Mouse (Mus musculus) heart, embryonic 10.5 days (tissue): ENCODE measurements at regions not wholly inside any gene's neighbourhood (a gene's known extent, or its start where the extent isn't known, plus 50 kb on each side); places are given as distances from the start of the nearest gene placed in this dataset.

ENCODE experiments used
- DNase-seq: peaks from one replicate; pipeline ENCODE4 v3.0.0-alpha.2; 2017; ENCODE audit warnings: low spot score
- H3K27ac ChIP-seq: fragments of 300-500 bp; sonication (generic); 2 replicates; pipeline ENCODE4 v1.5.1; 2016; ENCODE audit warnings: mild to moderate bottlenecking
- H3K27me3 ChIP-seq: fragments of 300-500 bp; sonication (generic); 2 replicates; pipeline ENCODE4 v1.6.1; 2016; ENCODE audit warnings: mild to moderate bottlenecking; ENCODE audit not compliant: poor library complexity, insufficient read depth, severe bottlenecking
- H3K36me3 ChIP-seq: fragments of 300-500 bp; sonication (generic); 2 replicates; pipeline ENCODE4 v1.6.1; 2016; ENCODE audit warnings: mild to moderate bottlenecking, moderate library complexity
- H3K4me1 ChIP-seq: fragments of 300-500 bp; sonication (generic); 2 replicates; pipeline ENCODE4 v1.6.1; 2016; ENCODE audit warnings: mild to moderate bottlenecking
- H3K4me3 ChIP-seq: fragments of 300-500 bp; sonication (generic); 2 replicates; pipeline ENCODE4 v1.5.1; 2016; ENCODE audit warnings: mild to moderate bottlenecking, moderate library complexity
- H3K9me3 ChIP-seq: fragments of 300-500 bp; sonication (generic); 2 replicates; pipeline ENCODE4 v1.6.1; 2016; ENCODE audit warnings: mild to moderate bottlenecking, moderate library complexity
- WGBS: fragments of 180-500 bp; shearing (Covaris S2); methylation state at CpG from one replicate; pipeline ENCODE4 v1.1.7; 2016; 5-methylcytosine and 5-hydroxymethylcytosine counted together

GRCm38 (mm10) chr12:86830247-86830585, 54.4 kb downstream of the Irf2bpl start:
- peak overlapping the region; percentile 96 for H3K27ac ChIP-seq
- peaks cover 68% of the 10 kb centered on the region for H3K4me1 ChIP-seq
- no peak overlapping the region for H3K4me3 ChIP-seq
- no peak for DNase-seq
- no peaks in the 10 kb centered on the region for H3K27me3 ChIP-seq
- no peaks in the 10 kb centered on the region for H3K9me3 ChIP-seq
- H3K36me3 ChIP-seq = no peaks in the 10 kb centered on the region
- 77% methylated on average over 8 of the region's 8 CpGs for WGBS

- Histone ChIP-seq H3K36me3 (no peaks in the 10 kb centered on the region), H3K27ac (peak overlapping the region; percentile 96), H3K9me3 (no peaks in the 10 kb centered on the region), H3K4me1 (peaks cover 72% of the 10 kb centered on the region), H3K27me3 (no peaks in the 10 kb centered on the region), H3K4me3 (no peak overlapping the region)
- WGBS = 47% methylated on average over 16 of the region's 16 CpGs
- no peak for DNase-seq
Observed at GRCm38 (mm10) chr12:86829581-86830246, 54.9 kb downstream of the Irf2bpl start.

- 91% methylated on average over 2 of the region's 2 CpGs for WGBS
- Histone ChIP-seq H3K4me1 (peaks cover 70% of the 10 kb centered on the region), H3K36me3 (no peaks in the 10 kb centered on the region), H3K27ac (peak overlapping the region; percentile 73), H3K27me3 (no peaks in the 10 kb centered on the region), H3K4me3 (no peak overlapping the region), H3K9me3 (no peaks in the 10 kb centered on the region)
- DNase-seq = no peak
Observed at GRCm38 (mm10) chr12:86827241-86827606, 57.4 kb downstream of the Irf2bpl start.

GRCm38 (mm10) chr12:86826420-86827240, 58.0 kb downstream of the Irf2bpl start:
- Histone ChIP-seq H3K4me3 (no peak overlapping the region), H3K4me1 (peaks cover 70% of the 10 kb centered on the region), H3K27me3 (no peaks in the 10 kb centered on the region), H3K27ac (peak overlapping the region; percentile 73), H3K36me3 (no peaks in the 10 kb centered on the region), H3K9me3 (no peaks in the 10 kb centered on the region)
- DNase-seq = no peak
- 58% methylated on average over 13 of the region's 13 CpGs for WGBS

DNA sequence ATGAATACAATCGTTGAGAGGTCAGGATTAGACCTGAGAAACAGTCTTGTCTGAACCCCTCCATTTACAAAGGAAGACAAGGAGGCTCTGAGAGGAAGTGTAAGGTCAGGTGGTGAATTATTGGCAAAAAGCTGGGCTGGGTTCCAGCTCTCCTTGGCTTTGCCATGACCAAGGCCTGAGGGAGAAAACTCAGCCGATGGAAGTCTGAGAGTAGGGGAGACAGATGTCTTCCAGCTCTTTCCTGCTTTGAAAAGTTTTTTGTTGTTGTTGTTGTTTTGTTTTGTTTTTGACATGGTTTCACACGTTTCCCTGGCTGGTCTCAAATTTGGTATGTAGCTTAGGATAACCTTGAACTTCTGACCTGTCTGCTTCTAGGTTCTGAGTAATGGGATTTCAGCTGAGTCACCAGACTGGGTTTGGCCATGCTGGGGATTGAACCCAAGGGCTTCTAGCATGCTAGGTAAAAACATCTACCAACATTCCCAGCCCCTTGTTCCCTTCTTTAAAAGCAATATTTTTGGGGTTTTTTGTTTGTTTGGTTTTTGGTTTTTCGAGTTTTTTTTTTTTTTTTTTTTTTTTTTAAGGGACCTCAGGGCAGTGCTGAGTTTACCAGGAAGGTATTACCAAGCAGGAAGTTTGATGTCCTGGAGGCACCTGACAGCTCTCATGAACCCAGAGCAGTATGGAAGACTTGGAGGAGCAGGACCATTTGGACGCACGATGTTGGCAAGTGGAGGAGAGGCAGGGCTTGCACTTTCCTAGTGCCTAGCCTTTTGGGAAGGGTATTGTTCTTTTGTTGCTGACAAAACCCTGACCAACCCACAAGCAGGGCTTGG, 58.8 kb downstream of the Irf2bpl start:
- Histone ChIP-seq H3K4me1 (peaks cover 71% of the 10 kb centered on the region), H3K36me3 (no peaks in the 10 kb centered on the region), H3K9me3 (no peaks in the 10 kb centered on the region), H3K27ac (peak overlapping the region; percentile 95), H3K4me3 (no peak overlapping the region), H3K27me3 (no peaks in the 10 kb centered on the region)
- no peak for DNase-seq
- WGBS = 61% methylated on average over 6 of the region's 6 CpGs

DNA sequence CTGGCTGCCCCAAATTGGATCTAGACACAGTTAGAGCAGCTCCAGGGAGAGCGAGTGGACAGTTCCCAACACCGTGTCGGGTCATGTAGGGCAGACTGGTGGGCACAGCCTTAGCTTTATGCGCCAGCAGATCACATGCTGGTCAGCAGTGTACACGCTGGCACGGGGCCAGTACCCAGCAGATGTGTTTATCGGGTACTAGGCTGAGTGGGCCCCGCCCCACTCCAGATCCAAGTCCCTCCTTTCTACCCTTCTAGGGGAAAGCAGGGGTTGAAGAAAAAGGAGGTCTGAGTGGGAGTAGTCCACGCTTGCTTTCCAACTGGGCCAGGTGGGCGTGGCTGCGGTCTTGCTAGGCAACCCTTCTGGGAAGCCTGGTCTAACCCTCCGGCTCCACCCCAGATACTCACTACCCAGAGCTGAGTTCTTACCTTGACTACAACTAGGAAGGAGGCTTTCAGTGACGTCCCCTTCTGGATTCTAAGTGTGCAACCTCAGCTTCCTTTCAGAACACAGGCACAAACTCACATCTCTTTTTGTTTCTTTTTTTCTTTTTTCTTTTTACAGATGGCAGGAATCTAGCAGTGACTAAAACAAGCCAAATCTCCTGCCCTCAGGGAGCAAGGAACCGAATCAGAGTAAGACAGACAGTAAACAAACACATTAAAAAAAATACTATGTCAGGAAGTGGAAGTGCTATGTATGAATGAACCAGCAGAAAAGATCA, 59.6 kb downstream of the Irf2bpl start:
- Histone ChIP-seq H3K36me3 (no peaks in the 10 kb centered on the region), H3K4me1 (peaks cover 65% of the 10 kb centered on the region), H3K9me3 (no peaks in the 10 kb centered on the region), H3K27ac (peak overlapping the region; percentile 95), H3K27me3 (no peaks in the 10 kb centered on the region), H3K4me3 (peak overlapping the region; percentile 20; the same call in 1 of the 2 replicates)
- 13% methylated on average over 14 of the region's 14 CpGs for WGBS
- DNase-seq = peak; percentile 85

DNA sequence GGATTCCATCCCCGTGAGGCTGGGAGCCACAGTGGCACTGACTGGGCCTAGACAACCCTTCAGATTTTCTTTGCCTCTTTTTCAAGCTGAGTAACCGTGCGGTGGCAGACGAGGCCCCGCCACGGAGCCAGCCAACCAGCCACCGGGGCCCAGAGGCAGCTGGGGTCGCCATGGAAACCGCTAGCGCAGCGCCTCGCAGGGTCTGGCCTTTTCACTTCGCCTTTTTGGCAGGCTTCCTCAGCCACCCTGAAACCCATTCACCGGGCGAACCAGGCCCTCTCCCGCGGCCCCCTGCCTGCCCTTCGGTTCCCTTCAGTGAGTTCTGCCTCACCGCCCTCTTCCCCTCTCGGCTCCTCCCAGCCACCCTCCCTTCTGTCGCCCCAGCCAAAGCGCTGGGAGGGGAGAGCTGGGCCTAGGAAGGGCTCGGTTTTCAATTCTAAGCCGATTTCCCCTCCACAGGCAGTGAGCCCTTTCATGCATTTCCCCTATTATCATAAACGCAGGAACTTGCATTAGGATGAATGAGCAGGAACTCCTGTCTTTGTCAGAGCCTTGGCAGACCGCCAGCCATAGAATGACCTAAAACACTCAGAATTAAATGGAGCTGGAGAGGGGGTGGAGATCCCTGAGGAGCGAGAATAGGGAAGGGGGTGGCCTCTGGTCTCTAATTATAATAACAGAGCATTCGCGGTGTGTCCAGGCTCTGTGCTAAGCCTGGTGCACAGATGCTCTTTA, 60.6 kb downstream of the Irf2bpl start:
- WGBS = 1% methylated on average over 29 of the region's 29 CpGs
- Histone ChIP-seq H3K4me1 (peaks cover 61% of the 10 kb centered on the region), H3K4me3 (peak overlapping the region; percentile 48), H3K27ac (peak overlapping the region; percentile 95), H3K36me3 (no peaks in the 10 kb centered on the region), H3K27me3 (no peaks in the 10 kb centered on the region), H3K9me3 (no peaks in the 10 kb centered on the region)
- DNase-seq = peak; percentile 90

DNA sequence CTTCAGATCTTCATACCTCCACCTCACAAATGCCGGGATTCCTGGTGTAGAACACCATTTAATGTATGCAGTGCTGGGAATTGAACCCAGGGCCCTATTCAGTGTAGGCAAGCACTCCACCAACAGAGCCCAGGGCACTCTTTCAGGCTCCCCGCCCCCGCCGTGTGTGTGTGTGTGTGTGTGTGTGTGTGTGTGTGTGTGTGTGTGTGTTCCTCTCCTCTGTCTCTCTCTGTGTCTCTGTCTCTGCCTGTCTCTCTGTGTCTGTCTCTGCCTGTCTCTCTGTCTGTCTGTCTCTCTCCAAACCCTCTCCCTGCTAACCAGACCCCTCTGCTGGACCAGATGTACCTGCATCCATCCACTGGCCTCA, 61.1 kb downstream of the Irf2bpl start:
- WGBS = 55% methylated on average over 4 of the region's 4 CpGs
- H3K9me3 ChIP-seq = no peaks in the 10 kb centered on the region
- no peaks in the 10 kb centered on the region for H3K36me3 ChIP-seq
- no peak for DNase-seq
- no peaks in the 10 kb centered on the region for H3K27me3 ChIP-seq
- H3K4me3 ChIP-seq = peak overlapping the region; percentile 48
- H3K4me1 ChIP-seq = peaks cover 66% of the 10 kb centered on the region
- peak overlapping the region; percentile 95 for H3K27ac ChIP-seq

- no peaks in the 10 kb centered on the region for H3K36me3 ChIP-seq
- no peaks in the 10 kb centered on the region for H3K9me3 ChIP-seq
- no peaks in the 10 kb centered on the region for H3K27me3 ChIP-seq
- no peak for DNase-seq
- H3K27ac ChIP-seq = no peak overlapping the region
- peaks cover 77% of the 10 kb centered on the region for H3K4me1 ChIP-seq
- 76% methylated on average over 6 of the region's 6 CpGs for WGBS
- H3K4me3 ChIP-seq = no peak overlapping the region
Observed at GRCm38 (mm10) chr12:86821183-86821582, 63.4 kb downstream of the Irf2bpl start.

GRCm38 (mm10) chr12:86819568-86819967, 65.0 kb downstream of the Irf2bpl start:
- H3K27me3 ChIP-seq = no peaks in the 10 kb centered on the region
- peak overlapping the region; percentile 92; the same call in 1 of the 2 replicates for H3K27ac ChIP-seq
- peaks cover 72% of the 10 kb centered on the region for H3K4me1 ChIP-seq
- H3K4me3 ChIP-seq = no peak overlapping the region
- H3K9me3 ChIP-seq = no peaks in the 10 kb centered on the region
- no peak for DNase-seq
- H3K36me3 ChIP-seq = no peaks in the 10 kb centered on the region
- WGBS = 91% methylated on average over 6 of the region's 6 CpGs

DNA sequence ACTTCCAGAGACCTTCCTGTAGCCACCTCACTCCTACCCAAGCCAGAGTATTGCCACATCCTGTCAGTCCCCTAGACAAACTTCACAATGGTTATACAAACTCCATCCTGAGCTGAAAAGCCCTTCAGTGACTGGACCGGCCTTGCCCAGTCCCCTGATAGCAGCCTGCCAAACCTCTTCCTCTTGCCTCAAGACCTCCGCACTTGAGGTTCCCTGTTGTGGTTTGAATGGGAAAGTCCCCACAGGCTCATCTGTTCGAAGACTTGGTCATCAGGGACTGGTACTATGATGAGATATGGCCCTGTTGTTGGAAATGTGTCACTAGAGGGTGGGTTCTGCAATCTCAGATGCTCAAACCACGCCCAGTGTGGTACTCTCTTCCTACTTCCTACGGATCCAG, 65.4 kb downstream of the Irf2bpl start:
- 70% methylated on average over 5 of the region's 5 CpGs for WGBS
- peaks cover 68% of the 10 kb centered on the region for H3K4me1 ChIP-seq
- DNase-seq = no peak
- H3K27ac ChIP-seq = peak overlapping the region; percentile 92
- no peaks in the 10 kb centered on the region for H3K9me3 ChIP-seq
- H3K4me3 ChIP-seq = no peak overlapping the region
- H3K36me3 ChIP-seq = no peaks in the 10 kb centered on the region
- H3K27me3 ChIP-seq = no peaks in the 10 kb centered on the region

DNA sequence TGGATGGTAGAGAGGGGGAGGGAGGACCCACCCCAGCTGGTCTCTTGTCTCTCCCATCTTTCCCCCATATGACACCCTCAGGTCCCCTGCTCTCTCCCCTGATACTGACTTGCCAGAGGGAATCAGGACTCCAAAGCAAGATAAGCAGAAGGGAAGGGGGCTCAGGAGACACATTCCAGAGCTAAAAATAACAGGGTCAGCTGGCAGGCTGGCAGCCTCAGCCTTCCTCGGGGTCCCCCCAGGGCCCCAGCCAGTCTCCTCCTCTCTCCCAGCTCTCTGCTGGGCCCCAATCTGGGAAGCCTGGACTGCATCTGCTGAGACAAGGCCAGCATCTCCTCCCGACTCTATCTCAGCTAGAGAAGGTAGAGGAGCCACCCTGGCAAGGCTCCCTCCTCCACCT, 66.4 kb downstream of the Irf2bpl start:
- Histone ChIP-seq H3K27ac (peak overlapping the region; percentile 92), H3K36me3 (no peaks in the 10 kb centered on the region), H3K4me1 (peaks cover 59% of the 10 kb centered on the region), H3K9me3 (no peaks in the 10 kb centered on the region), H3K4me3 (peak overlapping the region; percentile 36; the same call in 1 of the 2 replicates), H3K27me3 (no peaks in the 10 kb centered on the region)
- no peak for DNase-seq
- WGBS = 6% methylated on average over 2 of the region's 2 CpGs
